ENCODE assay signal across 28 mouse cellular contexts in the genomic region with DNA sequence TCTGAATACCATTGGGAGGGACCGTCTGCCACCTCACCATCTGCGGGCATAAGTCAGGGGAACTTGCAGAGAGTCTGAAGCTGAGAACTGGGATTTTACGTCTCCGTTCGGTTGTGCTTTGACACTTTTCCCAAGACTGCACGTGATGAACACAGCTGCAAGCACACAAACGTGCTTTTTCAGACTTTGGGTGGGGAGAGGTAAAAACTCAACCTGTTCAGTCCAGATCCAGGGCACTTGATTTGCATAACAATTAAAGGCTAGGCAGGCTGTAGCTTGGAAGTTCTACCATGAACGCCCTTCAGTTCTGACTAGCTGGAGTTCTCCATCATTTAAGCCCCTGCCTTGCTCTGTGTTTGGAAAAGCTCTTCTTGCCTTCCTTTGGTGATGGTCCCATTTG.
DNase-seq lines count a peak whose midpoint lies in the region; ATAC-seq and TF ChIP-seq lines count a peak whose summit lies in the region.
"Had no signal": no experiment of that assay in that cellular context is flagged by ENCODE, and none has a peak within 500 bp of the region (broad histone marks: within the 10 kb centered on the region; RNA-seq: fewer than 3 reads in every experiment).

No protein-coding gene starts in this region.

- WGBS in hindbrain, postnatal 0 days = 51% methylated on average over 8 of the region's 8 CpGs

- peak; percentile 43; the same call in 1 of the 2 replicates for TF ChIP-seq EP300 in CH12.LX (IDR thresholded peaks at IDR 0.05; ENCODE audit: low read length)

- H3K27ac ChIP-seq in CH12.LX (ENCODE audit: insufficient read depth, low read depth) = no peak overlapping the region
- H3K27ac ChIP-seq in brown adipose tissue, adult 24 weeks (replicated peaks; ENCODE audit: low read depth, low read length) = peak overlapping the region; percentile 76
- no peak overlapping the region for H3K27ac ChIP-seq in hindbrain, postnatal 0 days
- H3K27ac ChIP-seq: embryonic facial prominence, embryonic 10.5 days; embryonic facial prominence, embryonic 13.5 days; forebrain, embryonic 13.5 days; heart, embryonic 10.5 days; heart, embryonic 13.5 days; hindbrain, embryonic 14.5 days had no signal

- no peak for DNase-seq in CH12.LX (ENCODE audit: extremely low read depth)
- DNase-seq in ES-CJ7 (ENCODE audit: low read depth, low spot score) = peak; percentile 98
- peak; percentile 80 for DNase-seq in WW6 (ENCODE audit: low read depth, low spot score)
- no peak for DNase-seq in adrenal gland, adult 2 months
- no peak for DNase-seq in hindbrain, postnatal 0 days (ENCODE audit: low spot score)
- no peak for DNase-seq in cerebellum, postnatal 25 days
- DNase-seq: adrenal gland, postnatal 10 days; adrenal gland, postnatal 36 days; B cell, adult 2 months; cerebellum, adult 18-20 months; cerebellum, adult 9-10 months; cerebellum, postnatal 14 days; embryo, embryonic 11 days; forebrain, postnatal 0 days; gastrocnemius, postnatal 25 days; heart, adult 18-20 months; heart, postnatal 14 days; heart, postnatal 4 days had no signal

- no peak for TF ChIP-seq RAD21 in CH12.LX (IDR thresholded peaks at IDR 0.05; ENCODE audit: low read depth, low read length)

- TF ChIP-seq POLR2A in CH12.LX (IDR thresholded peaks at IDR 0.05; ENCODE audit: low read depth, low read length) = no peak

- no peak overlapping the region for H3K4me2 ChIP-seq in CH12.LX (ENCODE audit: insufficient read depth, low read depth, poor library complexity, severe bottlenecking)
- H3K4me2 ChIP-seq in hindbrain, postnatal 0 days (ENCODE audit: low read depth, low read length) = no peak overlapping the region
- H3K4me2 ChIP-seq: embryonic facial prominence, embryonic 13.5 days; forebrain, embryonic 13.5 days; heart, embryonic 13.5 days; hindbrain, embryonic 14.5 days had no signal

- no peak overlapping the region for H3K4me3 ChIP-seq in CH12.LX (replicated peaks in 1 of 3; ENCODE audit: low read depth in 2 of 3, low read length in 2 of 3, poor library complexity in 1 of 3)
- H3K4me3 ChIP-seq in brown adipose tissue, adult 24 weeks (ENCODE audit: insufficient read depth, low read depth, low read length) = no peak overlapping the region
- H3K4me3 ChIP-seq in hindbrain, postnatal 0 days (ENCODE audit: low read length) = no peak overlapping the region
- H3K4me3 ChIP-seq: embryonic facial prominence, embryonic 10.5 days; embryonic facial prominence, embryonic 13.5 days; erythroblast, embryonic 14.5 days; forebrain, embryonic 13.5 days; heart, embryonic 10.5 days; heart, embryonic 13.5 days had no signal

- H3K79me2 ChIP-seq in CH12.LX (replicated peaks; ENCODE audit: control insufficient read depth, extremely low read depth, insufficient read depth, poor library complexity, severe bottlenecking) = peaks cover 15% of the 10 kb centered on the region

- in situ Hi-C loops in CH12.LX (cut with MboI; ENCODE audit: low pct_ligation_motif_present, low pct_unique_long_range_greater_than_20kb, low sequenced_read_pairs) = no loop called here

- TF ChIP-seq CTCF in CH12.LX (conservative IDR thresholded peaks at IDR 0.05 in 1 of 2, IDR thresholded peaks at IDR 0.05 in 1 of 2; ENCODE audit: low read depth in 2 of 2, low read length in 2 of 2) = no peak
- TF ChIP-seq CTCF in hindbrain, postnatal 0 days (IDR thresholded peaks at IDR 0.05; ENCODE audit: low read depth) = no peak

- dilution Hi-C loops in CH12.LX (cut with MboI; ENCODE audit: extremely low pct_ligation_motif_present, extremely low pct_unique_long_range_greater_than_20kb, low sequenced_read_pairs) = no loop called here

- peaks cover 13 to 83% of the 10 kb centered on the region in 2 experiments for H3K4me1 ChIP-seq in CH12.LX (ENCODE audit: control insufficient read depth in 1 of 2, insufficient read depth in 2 of 2)
- peaks cover 24% of the 10 kb centered on the region; the same call in 1 of the 2 replicates for H3K4me1 ChIP-seq in brown adipose tissue, adult 24 weeks (ENCODE audit: control insufficient read depth, insufficient read depth, insufficient read length, low read length)
- no peaks in the 10 kb centered on the region for H3K4me1 ChIP-seq in hindbrain, postnatal 0 days (ENCODE audit: insufficient read depth, low read length)

- H3K27me3 ChIP-seq in CH12.LX (replicated peaks) = no peaks in the 10 kb centered on the region
- H3K27me3 ChIP-seq in hindbrain, postnatal 0 days (ENCODE audit: insufficient read depth, low read length) = no peaks in the 10 kb centered on the region
- H3K27me3 ChIP-seq: embryonic facial prominence, embryonic 13.5 days; forebrain, embryonic 13.5 days; heart, embryonic 13.5 days had no signal

- H3K9me3 ChIP-seq in CH12.LX (replicated peaks; ENCODE audit: low read length) = no peaks in the 10 kb centered on the region
- no peaks in the 10 kb centered on the region for H3K9me3 ChIP-seq in hindbrain, postnatal 0 days (ENCODE audit: low read length)
- H3K9me3 ChIP-seq: embryonic facial prominence, embryonic 10.5 days; embryonic facial prominence, embryonic 13.5 days; forebrain, embryonic 13.5 days; heart, embryonic 10.5 days; heart, embryonic 13.5 days had no signal

- no peak for ATAC-seq in hindbrain, postnatal 0 days
- ATAC-seq: activated CD4-positive, CD25-positive, alpha-beta regulatory T cell, adult 4 months; forebrain, embryonic 13.5 days; forebrain, postnatal 0 days; intestine, postnatal 0 days had no signal

- H3K9ac ChIP-seq in CH12.LX (ENCODE audit: insufficient read depth, low read depth) = no peak overlapping the region
- H3K9ac ChIP-seq in hindbrain, postnatal 0 days (replicated peaks; ENCODE audit: low read length) = no peak overlapping the region
- H3K9ac ChIP-seq: embryonic facial prominence, embryonic 13.5 days; forebrain, embryonic 13.5 days; forebrain, postnatal 0 days; heart, embryonic 13.5 days; hindbrain, embryonic 14.5 days had no signal

- H3K36me3 ChIP-seq in CH12.LX (replicated peaks in 1 of 2; ENCODE audit: control insufficient read depth in 1 of 2, insufficient read depth in 1 of 2, low read length in 1 of 2) = peaks cover 0 to 62% of the 10 kb centered on the region in 2 experiments
- no peaks in the 10 kb centered on the region for H3K36me3 ChIP-seq in hindbrain, postnatal 0 days (ENCODE audit: insufficient read depth, low read length)
- H3K36me3 ChIP-seq: embryonic facial prominence, embryonic 10.5 days; embryonic facial prominence, embryonic 13.5 days; heart, embryonic 10.5 days; heart, embryonic 13.5 days had no signal

TF ChIP-seq in CH12.LX, 34 proteins besides CTCF, POLR2A, EP300 and RAD21:
- TF ChIP-seq USF2 (conservative IDR thresholded peaks at IDR 0.05; ENCODE audit: low read depth, low read length) (no peak), MAX (IDR thresholded peaks at IDR 0.05; ENCODE audit: low read length) (peak; percentile 50), MXI1 (IDR thresholded peaks at IDR 0.05; ENCODE audit: low read depth, low read length) (no peak), TCF12 (IDR thresholded peaks at IDR 0.05; ENCODE audit: low read depth, low read length) (0 out of 2 replicates have a peak, but pooled peaks have one; percentile 17), MAZ (IDR thresholded peaks at IDR 0.05; ENCODE audit: low read depth, low read length) (no peak), ZMIZ1 (IDR thresholded peaks at IDR 0.05; ENCODE audit: low read depth, low read length) (no peak), ZNF384 (IDR thresholded peaks at IDR 0.05; ENCODE audit: low read depth, low read length) (no peak), NELFE (IDR thresholded peaks at IDR 0.05; ENCODE audit: low read depth, low read length) (no peak), POLR2AphosphoS2 (IDR thresholded peaks at IDR 0.05; ENCODE audit: low read depth, low read length) (no peak), ETS1 (conservative IDR thresholded peaks at IDR 0.05; ENCODE audit: low read depth, low read length) (peak; percentile 51), USF1 (IDR thresholded peaks at IDR 0.05; ENCODE audit: low read depth, low read length) (no peak), BHLHE40 (IDR thresholded peaks at IDR 0.05; ENCODE audit: low read depth, low read length) (peak; percentile 92), UBTF (IDR thresholded peaks at IDR 0.05; ENCODE audit: low read depth, low read length) (no peak), CHD2 (IDR thresholded peaks at IDR 0.05; ENCODE audit: low read length) (peak; percentile 18; the same call in 1 of the 2 replicates), RCOR1 (conservative IDR thresholded peaks at IDR 0.05; ENCODE audit: low read depth, low read length) (no peak), IRF4 (IDR thresholded peaks at IDR 0.05; ENCODE audit: low read depth, low read length) (peak; percentile 37)

Comparison
In these comparisons a context has a peak if more than half of its experiments do, and no peak if none do; other contexts are left out.
1. DNase-seq: peak in ES-CJ7 (single experiment) and WW6 (single experiment); none in CH12.LX (single experiment), adrenal gland, adult 2 months (single experiment), hindbrain, postnatal 0 days (single experiment) and cerebellum, postnatal 25 days (0 of 2).